Mouse (Mus musculus): ENCODE results near the gene Nfkbib. TPM values are rescaled to one million over a fixed set of nuclear protein-coding genes. Genes with fewer than 3 reads are reported as not detected.

The Nfkbib gene
- 10 to 100 TPM; 33.2 to 34.9 TPM for total RNA-seq (2021)
- long read RNA-seq, experiment 1, transcript Nfkbib-202 (6 exons, 1,243 nt) = major isoform, 43 of 53 reads
- long read RNA-seq, experiment 1, partial matches to known transcripts = 10 of 53 reads
- long read RNA-seq, experiment 1, other reads (novel, unspliced or antisense) = 0 of 53 reads
- long read RNA-seq, experiment 2, transcript Nfkbib-202 (6 exons, 1,243 nt) = major isoform, 39 of 53 reads
- long read RNA-seq, experiment 2, partial matches to known transcripts = 14 of 53 reads
- long read RNA-seq, experiment 2, other reads (novel, unspliced or antisense) = 0 of 53 reads

GRCm38 (mm10) chr7:28767462-28767965 is at the start of gene Nfkbib:
Gene Nfkbib, minus strand, starts transcription at chr7:28767512.
- DNase-seq (ENCODE audit: low spot score) = no peak

- no peak for DNase-seq (ENCODE audit: low spot score)
Observed at GRCm38 (mm10) chr7:28816920-28817319, 49.6 kb upstream of the Nfkbib start.

- no peak for DNase-seq (ENCODE audit: low spot score)
Observed at GRCm38 (mm10) chr7:28816201-28816600, 48.9 kb upstream of the Nfkbib start.

GRCm38 (mm10) chr7:28815230-28815629 is 47.9 kb upstream of the Nfkbib start:
- no peak for DNase-seq (ENCODE audit: low spot score)

- no peak for DNase-seq (ENCODE audit: low spot score)
Observed at GRCm38 (mm10) chr7:28814306-28815034, 47.2 kb upstream of the Nfkbib start.

- DNase-seq (ENCODE audit: low spot score) = no peak
Observed at GRCm38 (mm10) chr7:28812949-28813348, 45.6 kb upstream of the Nfkbib start.

GRCm38 (mm10) chr7:28812436-28812835 is 45.1 kb upstream of the Nfkbib start:
- DNase-seq (ENCODE audit: low spot score) = no peak

GRCm38 (mm10) chr7:28811640-28812275 is 44.4 kb upstream of the Nfkbib start:
- DNase-seq (ENCODE audit: low spot score) = no peak

GRCm38 (mm10) chr7:28811228-28811627 is 43.9 kb upstream of the Nfkbib start:
- DNase-seq (ENCODE audit: low spot score) = peak; percentile 91

GRCm38 (mm10) chr7:28810107-28811066 is 43.1 kb upstream of the Nfkbib start:
- peak; percentile 99 for DNase-seq (ENCODE audit: low spot score)

- DNase-seq (ENCODE audit: low spot score) = peak; percentile 57
Observed at GRCm38 (mm10) chr7:28809401-28810089, 42.2 kb upstream of the Nfkbib start.

GRCm38 (mm10) chr7:28808957-28809393 is 41.7 kb upstream of the Nfkbib start:
- peak; percentile 98 for DNase-seq (ENCODE audit: low spot score)

GRCm38 (mm10) chr7:28808221-28808941 is 41.1 kb upstream of the Nfkbib start, which contains the start of gene Hnrnpl:
Gene Hnrnpl, plus strand, starts transcription at chr7:28808541.
- peak; percentile 73 for DNase-seq (ENCODE audit: low spot score)

- peak; percentile 61 for DNase-seq (ENCODE audit: low spot score)
Observed at GRCm38 (mm10) chr7:28807641-28808220, 40.4 kb upstream of the Nfkbib start.

- DNase-seq (ENCODE audit: low spot score) = no peak
Observed at GRCm38 (mm10) chr7:28806869-28807268, 39.6 kb upstream of the Nfkbib start.

GRCm38 (mm10) chr7:28803756-28804155 is 36.4 kb upstream of the Nfkbib start:
- DNase-seq (ENCODE audit: low spot score) = no peak

- no peak for DNase-seq (ENCODE audit: low spot score)
Observed at GRCm38 (mm10) chr7:28802846-28803588, 35.7 kb upstream of the Nfkbib start.

GRCm38 (mm10) chr7:28801901-28802670 is 34.8 kb upstream of the Nfkbib start:
- DNase-seq (ENCODE audit: low spot score) = peak; percentile 45

Measured in gastrocnemius, adult 18-20 months (tissue).